Mouse (Mus musculus): ENCODE measurements around the gene Slc35a5. TPM values are rescaled to one million over a fixed set of nuclear protein-coding genes. Genes with fewer than 3 reads are reported as not detected.

Slc35a5 gene
- total RNA-seq, 1 experiment from 2014 or later: 48.4 TPM

DNA sequence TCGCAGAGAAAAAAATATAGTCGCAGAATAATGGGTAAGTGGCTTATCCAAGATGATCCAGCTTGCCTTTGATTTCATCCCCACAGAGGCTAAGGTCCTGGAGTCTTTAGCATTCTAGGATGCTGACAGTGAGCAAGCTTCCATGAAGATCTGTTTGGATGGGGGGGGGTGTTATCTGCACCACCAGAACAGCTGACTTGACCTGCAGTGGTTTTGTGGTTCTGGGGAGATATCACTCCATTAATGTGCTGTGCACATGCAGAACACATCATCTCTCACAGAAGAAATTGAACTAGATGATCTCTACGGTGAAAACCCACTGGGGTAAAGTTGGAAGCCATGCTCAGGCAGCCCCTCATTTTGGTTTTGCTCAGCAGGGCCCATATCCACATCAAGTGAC, 41.3 kb downstream of the Slc35a5 start:
- no peak for DNase-seq

GRCm38 (mm10) chr16:45110498-45110897, 48.0 kb downstream of the Slc35a5 start:
- peak; percentile 55 for DNase-seq

DNA sequence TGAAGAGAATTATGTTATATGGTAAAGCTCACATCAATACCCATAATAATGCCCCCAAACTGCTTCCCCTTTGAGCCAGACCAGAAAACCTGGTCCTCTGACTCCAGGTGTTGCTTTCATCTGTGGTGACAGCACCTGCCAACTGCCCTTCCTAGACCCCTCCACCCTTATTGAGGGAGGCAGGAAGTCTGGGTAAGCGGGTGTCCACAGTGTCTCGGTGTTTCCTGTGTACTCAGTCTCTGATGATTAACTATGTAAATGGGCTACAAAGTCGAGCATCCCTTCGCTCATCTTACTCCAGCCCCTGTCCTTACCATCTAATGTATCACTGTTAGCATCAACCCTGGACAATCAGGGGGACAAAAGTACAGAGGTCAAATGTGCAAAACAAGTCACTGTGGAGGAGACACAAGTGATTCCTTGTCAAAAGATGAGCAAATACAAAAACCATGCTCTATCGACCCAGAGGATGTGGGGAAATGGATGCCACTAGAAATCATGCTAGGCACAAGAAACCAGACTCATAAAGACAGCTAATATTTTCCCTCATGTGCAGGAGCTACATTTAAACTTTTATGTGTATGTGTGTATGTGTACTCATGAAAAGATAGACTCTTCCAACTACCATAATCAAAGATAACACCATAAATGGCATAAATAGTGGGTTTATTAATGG, 50.2 kb downstream of the Slc35a5 start:
- DNase-seq: no peak

GRCm38 (mm10) chr16:45104993-45105392, 53.5 kb downstream of the Slc35a5 start:
- no peak for DNase-seq

- DNase-seq: no peak
Observed at GRCm38 (mm10) chr16:45100892-45101291, 57.6 kb downstream of the Slc35a5 start.

DNA sequence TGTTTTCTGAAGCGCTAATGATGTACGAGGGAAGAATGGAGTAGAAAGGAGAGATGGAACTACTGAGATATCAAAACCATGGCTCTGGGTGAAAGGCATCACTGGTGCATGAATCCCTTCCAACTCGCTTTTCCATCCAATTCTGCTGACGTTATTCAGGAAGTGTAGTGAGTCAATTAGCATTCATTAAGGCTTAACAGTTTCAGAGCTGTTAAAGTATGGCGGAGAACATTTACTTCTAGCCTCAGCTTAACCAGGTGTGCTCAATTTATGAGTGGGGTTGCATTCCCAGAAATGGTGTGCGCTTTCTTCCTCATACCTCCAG, 59.7 kb downstream of the Slc35a5 start:
- DNase-seq: no peak

DNA sequence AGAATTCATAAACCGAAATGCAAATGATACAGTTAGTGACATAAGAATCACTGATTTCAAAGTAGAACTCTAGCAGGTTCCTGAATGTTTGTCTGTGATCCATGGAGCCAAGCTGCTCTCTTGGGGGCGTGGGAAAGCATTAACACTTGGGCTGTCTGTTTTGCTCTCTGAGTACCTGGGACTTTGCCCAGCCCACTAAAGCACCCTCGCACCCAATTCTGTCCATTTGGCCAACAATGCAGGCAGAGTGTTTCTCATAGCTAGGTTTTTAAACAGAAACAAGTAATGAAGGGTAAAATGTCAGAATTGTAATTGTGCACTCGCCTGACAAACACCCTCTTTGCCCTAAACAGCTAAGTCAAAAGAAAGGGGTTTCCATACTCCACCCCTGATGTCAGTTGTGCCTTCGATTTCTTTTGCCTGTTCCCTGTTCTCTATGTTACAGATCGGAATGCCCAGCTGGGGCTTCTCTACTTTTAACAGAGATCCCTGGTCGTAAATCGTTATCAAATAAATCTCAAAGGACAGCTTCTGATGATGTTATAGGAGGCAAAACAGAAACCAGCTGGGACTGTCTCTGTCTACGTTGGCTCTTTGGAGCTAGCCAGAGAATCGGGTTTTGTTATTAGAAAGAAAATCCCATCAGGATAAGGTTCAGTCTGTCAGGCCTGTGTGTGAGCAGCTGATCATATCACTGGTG, 60.2 kb downstream of the Slc35a5 start:
- no peak for DNase-seq

- no peak for DNase-seq
Observed at GRCm38 (mm10) chr16:45097467-45097866, 61.0 kb downstream of the Slc35a5 start.

DNA sequence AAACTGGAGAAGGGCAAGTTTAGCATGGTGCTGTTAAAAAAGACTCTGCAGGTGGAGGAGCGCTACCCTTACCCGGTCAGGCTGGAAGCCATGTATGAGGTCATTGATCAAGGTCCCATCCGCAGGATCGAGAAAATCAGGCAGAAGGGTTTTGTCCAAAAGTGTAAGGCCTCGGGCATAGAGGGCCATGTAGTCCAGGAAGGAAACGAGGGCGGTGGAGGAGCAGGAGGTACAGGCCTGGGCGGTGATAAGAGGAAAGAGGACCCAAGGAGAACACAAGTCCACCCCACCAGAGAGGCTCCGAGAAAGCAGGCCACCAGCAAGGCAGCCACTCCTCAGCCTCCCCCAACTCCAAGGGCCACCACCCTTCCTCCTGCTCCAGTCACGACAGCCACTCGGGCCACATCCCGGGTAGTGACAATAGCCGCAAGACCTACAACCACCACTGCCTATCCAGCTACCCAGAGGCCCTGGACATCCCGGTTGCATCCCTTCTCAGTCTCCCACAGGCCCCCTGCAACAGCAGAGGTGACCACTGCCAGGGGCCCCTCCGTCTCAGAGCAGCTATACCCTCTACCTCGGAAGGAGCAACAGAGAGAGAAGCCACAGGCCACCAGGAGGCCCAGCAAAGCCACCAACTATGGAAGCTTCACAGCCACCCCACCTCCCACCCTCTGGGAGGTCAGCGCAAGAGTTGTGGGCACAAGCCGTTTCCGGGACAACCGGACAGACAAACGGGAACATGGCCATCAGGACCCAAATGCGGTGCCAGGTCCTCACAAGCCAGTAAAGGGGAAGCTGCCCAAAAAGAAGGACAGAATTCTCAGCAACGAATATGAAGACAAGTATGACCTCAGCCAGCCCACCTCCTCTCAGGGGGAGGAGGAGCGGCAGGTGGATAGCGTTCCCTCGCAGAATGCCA, 62.7 kb downstream of the Slc35a5 start:
- no peak for DNase-seq

- no peak for DNase-seq
Observed at GRCm38 (mm10) chr16:45095030-45095429, 63.5 kb downstream of the Slc35a5 start.

- DNase-seq: no peak
Observed at GRCm38 (mm10) chr16:45094136-45094756, 64.3 kb downstream of the Slc35a5 start.

DNA sequence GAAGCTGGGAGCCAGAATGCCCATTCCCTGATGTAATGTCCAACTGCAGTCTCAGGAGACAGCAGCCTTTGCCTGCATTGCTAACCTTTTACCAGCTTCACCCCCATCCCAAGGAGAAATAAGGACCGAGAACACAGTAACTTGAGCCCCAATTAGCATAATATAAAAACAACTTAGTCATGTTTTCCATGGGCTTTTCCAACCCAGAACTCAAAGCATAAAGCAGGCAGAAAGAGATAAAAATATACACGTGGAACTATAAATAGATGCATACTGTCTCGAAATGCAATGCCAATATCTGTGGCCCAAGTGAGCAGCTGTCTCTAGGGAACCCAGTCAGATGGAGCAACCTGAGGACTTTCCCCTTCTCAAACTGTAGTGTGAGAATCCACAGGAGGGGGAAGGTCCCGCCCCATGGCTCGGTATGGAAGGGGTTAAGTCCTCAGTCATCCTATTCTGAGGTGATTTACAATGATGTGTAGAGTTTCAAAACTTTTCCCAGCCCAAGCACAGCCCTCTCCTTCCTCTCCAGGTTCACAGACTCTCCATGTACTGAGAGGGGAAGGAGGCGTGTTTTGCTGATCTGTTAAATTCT, 65.3 kb downstream of the Slc35a5 start, which contains the start of gene Ccdc80:
TSS of gene Ccdc80 (plus strand) at position 266 of the 595 bp plus-strand sequence.
- no peak for DNase-seq

- peak; percentile 67 for DNase-seq
Observed at GRCm38 (mm10) chr16:45090005-45090404, 68.5 kb downstream of the Slc35a5 start.

Other genes with a start within 250 kb of the Slc35a5 start
- gene Cd200r3, start 215.0 kb downstream of the Slc35a5 start, total RNA-seq (2021): not detected in 2 replicates
- gene Ccdc80, start 65.3 kb downstream of the Slc35a5 start, total RNA-seq (2021): 18.3 and 19.0 TPM in 2 replicates
- gene Atg3, start 79 bp upstream of the Slc35a5 start, total RNA-seq (2021): 63.6 and 64.4 TPM in 2 replicates
- gene Btla, start 65.6 kb upstream of the Slc35a5 start, total RNA-seq (2021): 0.33 TPM in 1 of 2 replicates, not detected in the other